Mouse (Mus musculus) kidney, adult 18-20 months (tissue): ENCODE measurements at regions not wholly inside any gene's neighbourhood (a gene's known extent, or its start where the extent isn't known, plus 50 kb on each side); places are given as distances from the start of the nearest gene placed in this dataset.

ENCODE experiments used
- DNase-seq: peaks from one replicate; pipeline ENCODE4 v3.0.0; 2021

DNA sequence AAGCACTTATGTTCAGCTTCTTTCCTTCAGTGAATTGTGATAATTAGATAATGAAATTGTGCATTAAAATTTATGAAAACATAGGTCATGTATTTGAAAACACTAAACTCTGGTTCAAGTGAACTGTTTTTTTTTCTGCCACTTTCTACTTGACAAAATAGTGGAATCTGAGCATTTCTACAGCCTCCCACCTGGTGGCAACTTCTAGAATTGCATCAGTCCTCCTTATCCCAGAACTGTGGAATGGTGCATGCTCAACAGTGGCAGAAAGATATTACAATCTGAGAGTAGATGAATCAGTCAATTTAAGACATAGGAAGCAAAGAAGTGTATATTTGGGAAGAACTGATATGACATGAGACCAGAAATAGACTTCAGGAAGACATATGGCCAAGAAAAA, 84.1 kb upstream of the Gm28269 start:
- peak; percentile 13 for DNase-seq

DNA sequence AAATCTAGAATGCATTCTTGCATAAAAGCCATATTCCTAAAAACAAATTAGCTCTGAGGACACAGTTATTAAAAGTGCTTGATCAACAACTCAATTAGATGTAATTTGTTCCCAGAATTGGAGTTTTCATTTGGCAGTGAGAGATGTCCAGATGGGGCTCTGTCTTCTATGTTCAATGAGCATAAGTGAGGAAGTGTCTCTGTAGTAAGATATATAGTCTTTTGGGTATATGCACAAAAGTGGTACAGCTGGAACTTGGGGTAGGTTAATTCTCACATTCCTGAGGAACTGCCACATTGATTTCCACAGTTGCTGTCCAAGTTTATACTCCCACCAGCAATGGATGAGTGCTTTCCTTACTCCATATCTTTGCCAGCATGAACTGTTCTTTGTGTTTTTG, 64.3 kb upstream of the Gm28269 start:
- no peak for DNase-seq

DNA sequence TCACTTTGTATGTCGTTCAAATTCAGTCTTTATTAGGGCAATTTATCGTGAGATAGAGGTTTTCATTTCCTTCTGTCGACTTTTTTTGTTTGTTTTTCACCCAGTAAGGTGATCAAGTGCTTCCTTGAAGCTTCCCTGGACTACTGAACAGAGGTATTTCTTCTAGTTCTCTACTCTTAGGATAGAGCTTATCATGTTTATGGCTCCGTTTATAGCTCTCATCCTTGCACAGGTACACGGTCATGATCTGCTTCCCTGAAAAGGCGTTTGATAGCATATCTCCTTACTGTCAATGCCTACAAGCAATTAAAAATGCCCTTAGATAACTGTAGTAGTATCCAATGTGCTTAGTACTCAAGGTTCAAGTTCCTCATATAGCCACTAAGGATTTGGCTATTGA, 56.9 kb upstream of the Gm28269 start:
- no peak for DNase-seq
